Mouse (Mus musculus) forebrain, embryonic 11.5 days (tissue): ENCODE data around the gene Gpx3. TPM values are rescaled to one million over a fixed set of nuclear protein-coding genes. Genes with fewer than 3 reads are reported as not detected.

Source experiments
- ATAC-seq: fragments of 200-750 bp; cut with Nextera tagmentation; replicated peaks from 2 replicates; pipeline ENCODE4 v1.8.0; 2017; ENCODE audit warnings: moderate TSS enrichment; ENCODE audit not compliant: low FRiP score
- DNase-seq: peaks from one replicate; pipeline ENCODE4 v3.0.0-alpha.2; 2017; ENCODE audit warnings: low spot score
- H3K27ac ChIP-seq: fragments of 300-500 bp; sonication (generic); 2 replicates; pipeline ENCODE4 v1.5.1; 2014; ENCODE audit warnings: low read depth, low read length
- H3K27me3 ChIP-seq: fragments of 300-500 bp; sonication (generic); 2 replicates; pipeline ENCODE4 v1.6.1; 2014; ENCODE audit warnings: mild to moderate bottlenecking, low read length, mixed read lengths; ENCODE audit not compliant: control insufficient read depth, insufficient read depth
- H3K36me3 ChIP-seq: fragments of 300-500 bp; sonication (generic); 2 replicates; pipeline ENCODE4 v1.6.1; 2014; ENCODE audit warnings: mild to moderate bottlenecking, low read length, moderate library complexity, mixed read lengths; ENCODE audit not compliant: control insufficient read depth, insufficient read depth
- H3K4me1 ChIP-seq: fragments of 300-500 bp; sonication (generic); replicated peaks from 2 replicates; pipeline ENCODE4 v1.6.1; 2014; ENCODE audit warnings: low read length, mixed read lengths; ENCODE audit not compliant: control insufficient read depth, insufficient read depth
- H3K4me2 ChIP-seq: fragments of 300-500 bp; sonication (generic); 2 replicates; pipeline ENCODE4 v1.6.1; 2014; ENCODE audit warnings: low read depth, mild to moderate bottlenecking, low read length, moderate library complexity, mixed read lengths; ENCODE audit not compliant: severe bottlenecking
- H3K4me3 ChIP-seq: fragments of 300-500 bp; sonication (generic); 2 replicates; pipeline ENCODE4 v1.5.1; 2014; ENCODE audit warnings: low read depth, low read length
- H3K9ac ChIP-seq: fragments of 300-500 bp; sonication (generic); 2 replicates; pipeline ENCODE4 v1.6.1; 2014; ENCODE audit warnings: low read length
- H3K9me3 ChIP-seq: fragments of 300-500 bp; sonication (generic); 2 replicates; pipeline ENCODE4 v1.6.1; 2016; ENCODE audit warnings: low read length, mixed read lengths; ENCODE audit not compliant: control insufficient read depth
- WGBS: fragments of 180-500 bp; shearing (Covaris S2); extraction: QIAGEN DNeasy Blood & Tissue Kit; methylation state at CpG from one replicate; pipeline ENCODE4 v1.1.7; 2014; 5-methylcytosine and 5-hydroxymethylcytosine counted together
- polyA plus RNA-seq: library from polyadenylated mRNA; unstranded; fragments of >200 nt; fragmentation: Nextera tagmentation; extraction: Ambion mirVana; gene quantifications from 2 replicates; pipeline ENCODE4 v1.2.1, GENCODE M21; 2014

The Gpx3 gene
- polyA plus RNA-seq, 1 experiment from 2014 or later: 52.8 TPM

- no peak for ATAC-seq
- Histone ChIP-seq H3K27me3 (no peaks in the 10 kb centered on the region), H3K27ac (no peak overlapping the region), H3K4me1 (no peaks in the 10 kb centered on the region), H3K9ac (no peak overlapping the region), H3K36me3 (no peaks in the 10 kb centered on the region), H3K4me2 (no peak overlapping the region), H3K9me3 (no peaks in the 10 kb centered on the region), H3K4me3 (no peak overlapping the region)
- no peak for DNase-seq
- 97% methylated on average over 7 of the region's 7 CpGs for WGBS
Measured at GRCm38 (mm10) chr11:54934198-54934597, 31.9 kb downstream of the Gpx3 start.

- no peak for ATAC-seq
- H3K9ac ChIP-seq: no peak overlapping the region; the same call in 1 of the 2 replicates
Measured at GRCm38 (mm10) chr11:54936035-54936770, 34.0 kb downstream of the Gpx3 start.

GRCm38 (mm10) chr11:54936771-54937140 is 34.5 kb downstream of the Gpx3 start:
- Histone ChIP-seq H3K4me3 (no peak overlapping the region), H3K9ac (no peak overlapping the region), H3K27ac (no peak overlapping the region), H3K9me3 (no peaks in the 10 kb centered on the region), H3K27me3 (no peaks in the 10 kb centered on the region), H3K4me2 (no peak overlapping the region), H3K36me3 (no peaks in the 10 kb centered on the region), H3K4me1 (no peaks in the 10 kb centered on the region)
- ATAC-seq (no peak), DNase-seq (no peak)
- 96% methylated on average over 3 of the region's 3 CpGs for WGBS

More at GRCm38 (mm10) chr11:54936035-54936770, 34.0 kb downstream of the Gpx3 start:
- WGBS: 49% methylated on average over 12 of the region's 12 CpGs
- Histone ChIP-seq H3K4me3 (no peak overlapping the region), H3K27me3 (no peaks in the 10 kb centered on the region), H3K4me2 (no peak overlapping the region), H3K9me3 (no peaks in the 10 kb centered on the region), H3K36me3 (no peaks in the 10 kb centered on the region), H3K4me1 (no peaks in the 10 kb centered on the region), H3K27ac (no peak overlapping the region)
- no peak for DNase-seq

- Histone ChIP-seq H3K4me1 (no peaks in the 10 kb centered on the region), H3K9ac (no peak overlapping the region)
Measured at GRCm38 (mm10) chr11:54939501-54939900, 37.2 kb downstream of the Gpx3 start.

GRCm38 (mm10) chr11:54940056-54940455 is 37.8 kb downstream of the Gpx3 start:
- WGBS: 74% methylated on average over 7 of the region's 7 CpGs
- Histone ChIP-seq H3K9me3 (no peaks in the 10 kb centered on the region), H3K4me2 (no peak overlapping the region), H3K27me3 (no peaks in the 10 kb centered on the region), H3K27ac (no peak overlapping the region), H3K4me1 (no peaks in the 10 kb centered on the region), H3K36me3 (no peaks in the 10 kb centered on the region), H3K9ac (no peak overlapping the region), H3K4me3 (no peak overlapping the region)
- no peak for DNase-seq
- ATAC-seq: no peak

More at GRCm38 (mm10) chr11:54939501-54939900, 37.2 kb downstream of the Gpx3 start:
- DNase-seq: no peak
- ATAC-seq: no peak
- Histone ChIP-seq H3K9me3 (no peaks in the 10 kb centered on the region), H3K27me3 (no peaks in the 10 kb centered on the region), H3K4me3 (no peak overlapping the region), H3K4me2 (no peak overlapping the region), H3K36me3 (no peaks in the 10 kb centered on the region), H3K27ac (no peak overlapping the region)
- WGBS: 87% methylated on average over 8 of the region's 8 CpGs

- Histone ChIP-seq H3K27me3 (no peaks in the 10 kb centered on the region), H3K36me3 (no peaks in the 10 kb centered on the region), H3K9ac (no peak overlapping the region), H3K9me3 (no peaks in the 10 kb centered on the region), H3K4me3 (no peak overlapping the region), H3K4me2 (no peak overlapping the region), H3K27ac (no peak overlapping the region), H3K4me1 (no peaks in the 10 kb centered on the region)
- no peak for DNase-seq
- ATAC-seq: no peak
- 80% methylated on average over 3 of the region's 3 CpGs for WGBS
Measured at GRCm38 (mm10) chr11:54944702-54945101, 42.4 kb downstream of the Gpx3 start.

- peaks cover 4% of the 10 kb centered on the region; the same call in 1 of the 2 replicates for H3K4me1 ChIP-seq
- H3K27me3 ChIP-seq: no peaks in the 10 kb centered on the region
- ATAC-seq (no peak), DNase-seq (no peak)
- 78% methylated on average over 1 of the region's 1 CpGs for WGBS
- no peaks in the 10 kb centered on the region for H3K36me3 ChIP-seq
- no peaks in the 10 kb centered on the region for H3K9me3 ChIP-seq
- H3K9ac ChIP-seq: no peak overlapping the region
- no peak overlapping the region for H3K4me2 ChIP-seq
- no peak overlapping the region for H3K4me3 ChIP-seq
- H3K27ac ChIP-seq: no peak overlapping the region
Measured at GRCm38 (mm10) chr11:54949717-54950116, 47.5 kb downstream of the Gpx3 start.

GRCm38 (mm10) chr11:54950684-54951083 is 48.4 kb downstream of the Gpx3 start:
- Histone ChIP-seq H3K4me3 (no peak overlapping the region), H3K9me3 (no peaks in the 10 kb centered on the region), H3K4me1 (peaks cover 5% of the 10 kb centered on the region; the same call in 1 of the 2 replicates), H3K36me3 (no peaks in the 10 kb centered on the region), H3K27me3 (no peaks in the 10 kb centered on the region), H3K4me2 (no peak overlapping the region), H3K9ac (no peak overlapping the region), H3K27ac (no peak overlapping the region)
- no peak for ATAC-seq
- no peak for DNase-seq
- WGBS: 83% methylated on average over 6 of the region's 6 CpGs

GRCm38 (mm10) chr11:54952651-54953050 is 50.4 kb downstream of the Gpx3 start:
- Histone ChIP-seq H3K27ac (no peak overlapping the region), H3K9ac (no peak overlapping the region)

More at GRCm38 (mm10) chr11:54952651-54953050, 50.4 kb downstream of the Gpx3 start:
- Histone ChIP-seq H3K4me1 (peaks cover 5% of the 10 kb centered on the region; the same call in 1 of the 2 replicates), H3K4me2 (no peak overlapping the region), H3K27me3 (no peaks in the 10 kb centered on the region), H3K9me3 (no peaks in the 10 kb centered on the region), H3K36me3 (no peaks in the 10 kb centered on the region), H3K4me3 (no peak overlapping the region)
- DNase-seq (no peak), ATAC-seq (no peak)
- 81% methylated on average over 6 of the region's 6 CpGs for WGBS
